Mouse (Mus musculus) hematopoietic stem cell, adult 5-6 weeks (primary cell): ENCODE measurements around the gene Ndufv1. TPM values are rescaled to one million over a fixed set of nuclear protein-coding genes. Genes with fewer than 3 reads are reported as not detected.
"Not testable (repeated sequence)": the region's sequence is repeated elsewhere in the genome, so short reads cannot be mapped to it uniquely, and the experiment has no call there.

Source experiments
- ATAC-seq, 2 experiments: fragments of 125-278 bp in 1 of 2; replicated peaks in 1 of 2; 2 replicates each; pipeline ENCODE4 v1.8.0; 2016 to 2017; ENCODE audit warnings: inconsistent platforms in 2 of 2, mild to moderate bottlenecking in 2 of 2, moderate number of reproducible peaks in 2 of 2, low read depth in 1 of 2, moderate TSS enrichment in 1 of 2; ENCODE audit not compliant: low FRiP score in 2 of 2, poor library complexity in 2 of 2, severe bottlenecking in 2 of 2, insufficient read depth in 1 of 2, low TSS enrichment in 1 of 2
- total RNA-seq: library from RNA; stranded (forward); fragments of 172-1452, 232-1000 nt; gene quantifications from 2 replicates; pipeline ENCODE4 v1.2.3, GENCODE M21; 2017

Ndufv1 gene
- total RNA-seq, 1 experiment from 2014 or later: 166 TPM

DNA sequence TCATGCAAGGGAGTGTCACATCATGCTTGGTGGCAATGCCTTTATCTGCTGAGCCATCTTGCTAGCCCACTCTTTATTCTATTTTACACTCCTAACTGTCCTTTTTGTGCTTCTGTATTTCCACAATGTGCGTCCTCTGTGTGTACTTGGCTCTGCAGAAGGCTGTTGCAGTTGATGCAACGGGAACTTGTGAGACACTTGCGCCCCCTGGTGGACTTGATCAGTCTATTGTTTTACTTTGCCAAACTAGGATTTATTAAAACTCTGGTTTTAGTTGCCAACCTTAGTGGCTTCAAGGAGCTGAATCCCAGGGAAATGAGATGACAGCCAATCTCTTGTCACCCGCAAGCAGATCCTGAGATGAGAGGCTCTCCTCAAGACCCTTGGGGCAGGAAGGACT is 35.3 kb upstream of the Ndufv1 start:
- 0 out of 4 replicates have a peak, but pooled peaks of 1 of the 2 experiments have one; percentile 53 for ATAC-seq

- no peak for ATAC-seq
Observed at GRCm38 (mm10) chr19:4046866-4047254, 34.3 kb upstream of the Ndufv1 start.

DNA sequence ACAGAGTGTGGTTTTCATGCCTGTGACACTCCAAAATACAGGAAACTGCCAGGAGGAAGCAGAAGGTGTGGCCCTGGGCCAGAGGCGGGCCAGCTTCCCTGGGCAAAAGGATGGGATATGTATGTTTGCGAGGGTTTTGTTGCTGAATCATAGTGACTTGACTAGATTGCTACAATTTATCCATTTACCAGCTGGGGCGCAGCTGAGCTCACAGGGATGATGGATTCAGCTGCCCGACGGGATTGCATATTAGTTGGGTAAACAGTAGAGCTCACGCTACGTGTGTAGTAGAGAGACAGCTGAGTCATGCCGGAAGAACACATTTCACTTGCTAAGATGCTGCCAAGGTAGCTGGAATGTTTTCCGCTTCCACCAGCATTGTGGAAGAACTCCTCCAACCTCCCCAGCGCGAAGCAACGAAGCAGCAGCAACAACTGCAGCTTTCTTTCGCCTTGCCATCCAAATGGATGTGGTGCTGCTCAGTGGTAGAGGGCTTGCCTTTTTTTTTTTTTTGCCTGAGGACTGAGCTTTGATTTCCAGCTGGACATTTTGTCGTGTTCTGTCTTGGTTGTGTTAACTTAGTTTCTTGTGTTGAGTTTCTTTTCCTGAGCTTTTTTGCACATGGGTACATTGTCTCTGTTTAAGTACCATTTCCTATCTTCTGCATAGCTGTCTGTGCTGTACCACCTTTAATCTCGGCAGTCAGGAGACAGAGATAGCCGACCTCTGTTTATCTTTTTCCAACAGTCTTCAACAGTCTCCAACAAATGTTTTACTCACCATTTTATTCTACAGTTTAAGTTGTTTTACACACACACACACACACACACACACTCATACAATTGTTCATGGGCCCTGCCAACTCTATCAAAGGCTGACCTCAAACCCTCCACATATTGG is 33.6 kb upstream of the Ndufv1 start, which contains the start of gene Gstp2:
Gstp2 (minus strand) TSS at position 58 of the 900 bp plus-strand sequence.
- peak; percentile 53 to 83; a peak in 2 of 4 replicates for ATAC-seq

DNA sequence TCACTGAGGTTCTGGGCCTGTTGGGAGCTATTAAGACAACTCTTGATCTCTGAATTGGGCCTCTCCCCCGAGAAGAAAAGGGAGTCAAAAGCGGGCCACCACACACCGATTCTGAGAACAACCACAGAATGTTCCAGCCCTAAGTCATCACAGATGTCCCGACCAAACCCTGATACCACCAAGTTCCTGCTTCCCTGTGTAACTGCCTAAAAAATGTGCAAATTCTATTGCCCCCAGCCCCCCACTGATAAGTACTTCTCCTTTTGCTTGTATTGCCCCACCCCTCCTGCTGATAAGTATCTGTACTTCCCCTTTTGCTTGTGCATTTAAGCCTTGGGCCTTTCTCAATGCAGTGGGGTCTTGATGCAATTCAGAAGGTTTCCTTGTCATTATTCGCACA is 31.5 kb upstream of the Ndufv1 start:
- not testable (repeated sequence) for ATAC-seq

GRCm38 (mm10) chr19:4042124-4042523 is 29.5 kb upstream of the Ndufv1 start:
- ATAC-seq: no peak

- ATAC-seq: not testable (repeated sequence)
Observed at GRCm38 (mm10) chr19:4041500-4041899, 28.9 kb upstream of the Ndufv1 start.

DNA sequence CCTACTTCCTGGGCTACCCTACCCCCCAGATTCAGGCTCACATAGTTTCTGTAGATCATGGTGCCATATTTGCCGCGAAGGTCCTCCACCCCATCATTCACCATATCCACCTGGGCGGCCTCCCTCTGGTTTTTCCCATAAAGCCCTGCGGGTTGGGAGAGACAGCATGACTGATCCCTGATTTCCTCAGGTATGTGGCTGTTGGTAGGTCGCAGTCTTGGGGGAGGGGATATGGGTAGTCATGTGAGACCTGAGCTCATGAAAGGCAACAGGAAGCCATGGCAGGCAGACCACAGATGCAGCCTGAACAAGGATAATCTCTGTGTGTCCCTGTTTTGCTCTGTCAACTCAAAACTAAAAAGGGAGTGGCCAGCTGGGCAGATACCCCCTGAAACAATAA is 28.3 kb upstream of the Ndufv1 start:
- not testable (repeated sequence) for ATAC-seq

DNA sequence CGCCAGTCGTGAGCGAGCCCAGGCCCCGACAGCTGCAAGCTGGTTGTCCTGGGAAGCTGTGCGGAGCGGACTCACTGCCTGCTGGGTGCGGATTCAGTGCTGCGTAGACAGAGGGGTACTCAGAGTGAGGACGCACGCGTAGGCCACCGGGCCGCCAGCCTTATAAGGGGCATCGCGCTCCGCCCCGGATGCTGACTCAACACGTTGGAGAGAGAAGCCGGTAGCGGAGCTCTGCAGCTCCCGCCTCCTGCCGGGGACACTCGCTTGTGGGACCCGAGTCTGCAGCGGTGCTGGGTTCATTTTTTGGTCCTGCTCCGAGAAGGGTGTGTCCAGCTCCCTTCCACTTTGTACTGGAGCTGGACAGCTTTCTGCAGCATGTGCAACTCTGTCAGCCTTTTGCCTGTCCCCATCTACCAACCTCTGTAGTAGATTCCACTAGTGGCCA is 25.2 kb upstream of the Ndufv1 start, which contains the start of gene Gstp1:
Gstp1 (minus strand) TSS at position 198 of the 445 bp plus-strand sequence.
- peak; percentile 90 to 99 for ATAC-seq

DNA sequence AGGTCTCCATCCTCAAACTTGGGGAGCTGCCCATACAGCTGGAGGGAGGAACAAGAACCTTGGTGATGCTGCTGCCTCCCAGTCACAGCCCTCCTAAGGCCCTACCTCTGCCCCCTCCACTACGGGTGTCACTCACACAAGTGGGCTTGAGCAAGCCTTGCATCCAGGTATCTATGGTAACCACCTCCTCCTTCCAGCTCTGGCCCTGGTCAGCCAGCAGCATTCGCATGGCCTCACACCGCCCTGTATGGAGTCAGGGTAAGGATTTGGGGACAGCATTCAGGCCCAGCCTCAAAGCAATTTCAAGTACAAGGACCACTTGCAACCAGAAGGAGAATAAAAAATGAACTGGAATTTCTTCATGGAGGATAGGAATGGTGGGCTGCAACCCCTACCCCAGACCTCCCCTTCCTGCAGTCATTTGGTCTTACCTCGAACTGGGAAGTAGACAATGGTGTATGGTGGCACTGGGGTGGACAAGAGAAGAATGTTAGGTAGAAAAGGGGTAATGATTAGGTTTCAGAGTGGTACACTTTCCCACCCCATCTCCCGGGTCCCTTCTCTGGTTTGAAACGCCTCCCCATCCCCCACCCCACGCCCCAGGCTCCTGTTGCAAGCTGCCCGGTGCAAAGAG is 24.7 kb upstream of the Ndufv1 start:
- not testable (repeated sequence) for ATAC-seq

DNA sequence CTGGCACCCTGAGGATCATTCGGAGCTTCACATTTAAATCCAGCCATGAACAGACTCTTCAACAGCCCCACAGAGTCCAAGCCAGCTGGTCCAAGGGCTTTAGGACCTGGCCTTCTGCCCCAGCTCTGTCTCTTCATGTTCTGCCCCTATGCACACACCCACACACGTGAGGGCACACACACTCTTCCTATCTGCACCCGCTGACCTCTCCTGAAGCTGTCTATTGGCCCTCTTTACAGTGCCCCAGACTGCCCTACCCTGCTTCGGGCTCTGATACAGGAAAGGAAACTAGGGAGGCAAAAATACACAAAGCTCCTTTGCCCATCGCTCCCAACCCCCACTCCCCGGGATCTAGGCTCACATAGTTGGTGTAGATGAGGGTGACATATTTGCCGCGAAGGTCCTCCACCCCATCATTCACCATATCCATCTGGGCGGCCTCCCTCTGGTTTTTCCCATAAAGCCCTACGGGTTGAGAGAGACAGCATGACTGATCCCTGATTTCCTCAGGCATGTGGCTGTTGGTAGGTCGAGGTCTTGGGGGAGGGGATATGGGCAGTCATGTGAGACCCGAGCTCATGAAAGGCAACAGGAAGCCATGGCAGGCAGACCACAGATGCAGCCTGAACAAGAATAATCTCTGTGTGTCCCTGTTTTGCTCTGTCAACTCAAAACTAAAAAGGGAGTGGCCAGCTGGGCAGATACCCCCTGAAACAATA is 23.9 kb upstream of the Ndufv1 start:
- no peak for ATAC-seq

DNA sequence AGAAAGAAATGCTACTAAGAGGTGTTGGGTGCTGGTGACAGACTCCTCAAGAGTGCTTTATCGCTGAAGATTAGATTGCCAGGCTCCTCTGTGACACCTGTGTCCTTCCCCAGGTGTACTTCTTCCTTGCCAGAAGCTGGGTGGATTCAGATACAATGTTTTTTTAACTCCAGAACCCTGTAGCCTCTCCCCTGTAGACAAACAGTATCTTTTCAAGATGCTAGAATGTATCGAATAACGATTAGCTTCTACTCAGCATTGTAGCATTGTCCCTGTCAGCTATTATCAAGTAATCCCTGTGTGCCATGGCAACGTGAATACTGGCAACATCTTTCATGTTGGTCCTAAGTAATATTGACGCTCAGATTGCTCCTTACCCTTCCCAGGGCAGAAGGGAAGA is 21.1 kb upstream of the Ndufv1 start:
- ATAC-seq: no peak

DNA sequence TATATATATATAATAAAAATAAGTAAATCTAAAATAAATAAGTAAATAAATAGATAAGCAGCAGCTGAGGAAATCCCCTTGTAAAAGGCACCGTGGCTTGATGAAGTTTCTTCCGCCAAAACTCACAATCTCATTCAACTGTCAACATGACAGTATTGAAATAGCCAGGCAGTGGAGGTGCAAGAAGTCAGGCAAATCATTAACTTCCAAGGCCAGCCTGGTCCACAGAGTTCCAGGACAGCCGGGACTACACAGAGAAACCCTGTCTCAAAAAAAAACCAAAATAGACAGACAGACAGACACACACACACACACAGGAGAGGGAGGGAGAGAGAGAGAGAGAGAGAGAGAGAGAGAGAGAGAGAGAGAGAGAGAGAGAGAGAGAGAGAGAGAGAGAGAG is 20.7 kb upstream of the Ndufv1 start:
- ATAC-seq: no peak

DNA sequence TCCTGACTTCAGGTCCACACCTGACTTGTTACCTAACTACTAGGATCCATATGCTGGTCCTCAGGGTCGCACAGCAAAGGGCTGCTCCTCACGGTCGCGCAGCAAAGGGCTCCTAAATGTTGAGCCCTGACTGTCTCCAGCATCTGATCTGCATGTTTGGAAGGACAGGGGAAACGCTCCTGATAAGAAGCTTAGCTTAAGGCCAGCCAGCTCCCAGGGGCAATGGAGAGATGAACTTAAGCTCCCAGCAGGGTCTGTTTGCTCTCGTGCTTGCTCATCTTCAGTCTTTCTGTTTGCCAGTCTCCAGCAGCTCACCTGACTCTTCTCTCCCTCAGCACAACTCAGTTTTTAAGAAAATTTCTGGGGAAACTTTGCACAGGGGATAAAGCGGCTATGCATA is 20.1 kb upstream of the Ndufv1 start:
- no peak for ATAC-seq

DNA sequence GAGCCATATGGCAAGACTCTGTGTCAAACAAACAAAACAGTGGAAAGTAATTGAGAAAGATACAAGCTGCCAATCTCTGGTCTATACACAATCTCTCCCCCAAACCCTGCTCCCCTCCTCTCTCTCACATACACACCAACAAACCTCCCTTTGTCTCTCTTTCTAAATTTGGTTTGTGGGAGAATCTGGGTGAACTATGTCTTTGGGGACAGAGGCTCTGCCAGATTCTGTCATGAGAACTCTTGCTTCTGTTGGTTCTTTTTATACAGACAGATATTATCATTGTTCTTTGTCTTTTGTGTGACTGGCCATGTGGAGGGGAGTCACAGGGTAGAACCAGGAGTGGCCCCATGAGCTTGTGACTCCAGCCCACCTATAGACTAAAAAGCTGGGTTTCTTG is 15.0 kb upstream of the Ndufv1 start:
- no peak for ATAC-seq

DNA sequence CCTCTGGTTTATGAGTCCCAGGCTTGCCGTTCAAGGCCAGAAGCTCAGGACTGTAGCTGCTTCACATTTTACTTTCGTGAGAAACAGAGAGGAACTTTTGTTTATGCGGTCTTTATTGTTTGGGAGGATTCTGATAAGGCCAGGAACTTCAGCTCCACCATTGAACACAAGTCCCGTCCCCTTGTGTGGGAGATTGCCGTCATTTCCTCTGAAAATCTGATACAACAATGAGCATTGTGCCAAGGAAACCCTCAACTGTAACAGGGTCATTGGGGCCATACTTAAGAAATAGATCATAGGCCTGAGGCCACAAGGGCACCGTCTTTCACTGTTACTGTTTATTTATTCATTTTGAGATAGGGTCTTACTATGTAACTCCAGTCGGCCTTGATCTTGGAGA is 10.6 kb upstream of the Ndufv1 start:
- no peak for ATAC-seq

- peak; percentile 80 to 90 for ATAC-seq
Observed at GRCm38 (mm10) chr19:4018743-4019583, 6.4 kb upstream of the Ndufv1 start.
